Mouse (Mus musculus) spleen, embryonic (tissue): ENCODE measurements around the gene Kctd3.

Experiments
- CTCF ChIA-PET: fragments of 350-600 bp; sonication (Branson Sonifier 250); formaldehyde crosslinking; loops from one replicate; lab custom pipeline; 2022; lab: Charles Lee

Kctd3 gene

GRCm38 (mm10) chr1:189012846-189013586 is 5.4 kb upstream of the Kctd3 start:
- CTCF ChIA-PET, result no interaction called here

GRCm38 (mm10) chr1:189010671-189011070 is 3.0 kb upstream of the Kctd3 start:
- CTCF ChIA-PET, result no interaction called here

DNA sequence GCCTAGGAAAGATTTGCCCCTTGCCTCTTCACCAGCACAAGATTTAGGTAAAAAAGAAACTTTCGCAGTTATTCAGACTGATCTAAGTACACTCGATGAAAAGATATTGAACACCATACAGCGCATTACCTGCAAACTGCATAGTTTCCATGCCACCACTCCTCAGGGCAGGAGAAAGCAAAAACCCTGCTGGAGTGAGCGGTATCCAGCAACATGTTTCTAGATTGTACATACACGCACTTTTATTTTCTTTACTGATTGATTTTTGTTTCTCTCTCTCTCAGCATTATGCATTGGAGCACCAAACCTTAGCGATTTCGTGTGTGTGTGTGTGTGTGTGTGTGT is 311 bp upstream of the Kctd3 start:
- CTCF ChIA-PET, result interaction anchor here (0.9 kb wide), 1 partner anchor 13 kb away, joined by 6 read pairs; no protein-coding TSS in a partner anchor

- CTCF ChIA-PET, result no interaction called here
Observed at GRCm38 (mm10) chr1:189006826-189007225, 815 bp downstream of the Kctd3 start.

DNA sequence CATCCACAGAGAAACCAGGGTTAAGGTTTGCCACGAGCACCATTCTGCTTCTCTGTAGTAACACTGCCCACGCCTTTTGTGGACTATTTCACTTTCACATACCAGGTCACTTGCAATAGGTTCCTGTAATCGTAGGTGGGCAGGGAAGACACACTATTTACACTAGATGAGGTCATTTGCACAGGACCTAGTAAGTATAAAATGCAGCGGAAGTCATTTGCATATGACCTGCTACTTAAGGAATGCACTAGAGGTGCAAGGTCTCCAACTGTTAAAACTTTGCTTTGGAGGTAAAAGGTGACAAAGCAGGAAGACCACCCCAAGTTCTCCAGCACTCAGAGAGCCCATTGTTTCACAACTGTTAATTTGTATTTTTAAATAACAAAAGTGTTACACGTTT is 1.4 kb downstream of the Kctd3 start:
- CTCF ChIA-PET, result no interaction called here

GRCm38 (mm10) chr1:189004774-189005173 is 2.9 kb downstream of the Kctd3 start:
- CTCF ChIA-PET, result no interaction called here

- CTCF ChIA-PET, result no interaction called here
Observed at GRCm38 (mm10) chr1:189001815-189002214, 5.8 kb downstream of the Kctd3 start.

DNA sequence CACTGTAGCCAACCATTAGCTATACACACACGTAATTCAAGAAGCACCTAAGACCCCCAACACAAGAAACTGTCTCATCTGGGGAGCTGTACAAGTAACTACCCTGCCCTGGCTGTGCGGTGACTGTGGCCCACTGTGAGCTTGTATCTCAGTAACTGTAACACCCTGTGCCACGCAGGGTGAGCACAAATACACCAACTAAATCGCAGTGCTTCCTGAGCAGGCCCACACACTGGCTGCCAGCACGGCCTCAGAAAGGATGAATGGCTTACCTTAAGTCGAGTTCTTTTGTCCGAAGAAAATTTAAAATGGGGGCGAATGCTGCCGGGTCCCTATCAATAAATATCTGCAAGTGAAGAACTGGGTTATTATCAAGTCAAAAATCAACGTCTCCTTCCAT is 7.7 kb downstream of the Kctd3 start:
- CTCF ChIA-PET, result no interaction called here

DNA sequence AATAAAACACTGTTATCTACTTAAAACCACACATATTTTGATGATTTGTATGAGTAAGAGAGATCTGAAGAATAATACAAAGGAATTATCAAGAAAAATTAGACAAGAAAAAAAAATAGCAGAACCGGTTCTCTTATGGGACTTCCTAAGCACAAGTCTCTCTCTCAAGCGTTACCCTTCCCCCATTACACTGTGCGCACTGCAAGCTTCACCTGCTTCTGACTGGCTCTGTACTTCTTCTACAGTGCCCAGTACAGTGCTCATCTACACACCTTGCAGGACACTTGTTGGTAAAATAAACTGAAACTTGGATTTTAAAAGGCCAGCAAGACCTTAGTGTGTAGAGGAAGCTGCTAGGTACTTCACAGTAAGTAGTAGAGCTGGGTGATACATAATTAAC is 9.7 kb downstream of the Kctd3 start:
- CTCF ChIA-PET, result no interaction called here

- CTCF ChIA-PET, result no interaction called here
Observed at GRCm38 (mm10) chr1:188993218-188993617, 14.4 kb downstream of the Kctd3 start.

- CTCF ChIA-PET, result no interaction called here
Observed at GRCm38 (mm10) chr1:188980050-188980449, 27.6 kb downstream of the Kctd3 start.

- CTCF ChIA-PET, result no interaction called here
Observed at GRCm38 (mm10) chr1:188973926-188974325, 33.7 kb downstream of the Kctd3 start.

DNA sequence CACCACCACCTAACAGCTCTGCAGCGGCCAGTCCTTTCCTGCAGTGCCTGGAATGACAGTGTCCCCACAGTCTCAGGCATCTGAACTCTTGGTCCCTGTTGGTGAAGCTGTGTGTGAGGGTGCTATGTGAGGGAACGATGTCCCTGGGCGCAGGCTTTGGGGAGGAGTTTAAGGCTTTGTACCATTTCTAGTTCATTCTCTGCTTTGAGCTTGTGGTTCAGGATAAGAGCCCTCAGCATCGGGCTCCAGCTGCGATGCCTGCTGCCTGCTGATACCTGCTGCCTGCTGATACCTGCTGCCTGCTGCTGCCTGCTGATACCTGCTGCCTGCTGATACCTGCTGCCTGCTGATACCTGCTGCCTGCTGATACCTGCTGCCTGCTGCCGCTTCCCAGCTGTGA is 34.6 kb downstream of the Kctd3 start:
- CTCF ChIA-PET, result no interaction called here

- CTCF ChIA-PET, result interaction anchor here (0.6 kb wide), 1 partner anchor 11 kb away, joined by 3 read pairs; no protein-coding TSS in a partner anchor
Observed at GRCm38 (mm10) chr1:188952501-188952900, 55.1 kb downstream of the Kctd3 start.

DNA sequence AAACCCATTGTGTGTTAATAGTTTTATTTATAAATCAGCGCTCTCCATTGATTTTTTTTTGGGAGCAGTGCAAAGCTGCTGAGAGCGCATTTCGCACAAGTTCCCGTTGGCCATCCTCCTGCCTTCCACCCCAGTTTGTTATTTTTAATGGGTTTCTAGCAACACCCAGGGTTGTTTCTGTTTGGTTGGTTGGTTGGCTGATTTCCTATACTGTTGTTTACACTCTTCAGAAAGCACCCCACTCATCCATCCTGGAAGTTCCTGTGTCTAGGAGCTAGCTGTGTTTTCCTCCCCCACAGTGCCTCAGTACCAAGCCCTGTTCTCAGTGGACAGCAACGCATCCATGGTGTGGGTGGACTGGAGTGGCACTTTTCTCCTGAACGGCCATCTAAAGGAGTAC is 56.5 kb downstream of the Kctd3 start:
- CTCF ChIA-PET, result no interaction called here

DNA sequence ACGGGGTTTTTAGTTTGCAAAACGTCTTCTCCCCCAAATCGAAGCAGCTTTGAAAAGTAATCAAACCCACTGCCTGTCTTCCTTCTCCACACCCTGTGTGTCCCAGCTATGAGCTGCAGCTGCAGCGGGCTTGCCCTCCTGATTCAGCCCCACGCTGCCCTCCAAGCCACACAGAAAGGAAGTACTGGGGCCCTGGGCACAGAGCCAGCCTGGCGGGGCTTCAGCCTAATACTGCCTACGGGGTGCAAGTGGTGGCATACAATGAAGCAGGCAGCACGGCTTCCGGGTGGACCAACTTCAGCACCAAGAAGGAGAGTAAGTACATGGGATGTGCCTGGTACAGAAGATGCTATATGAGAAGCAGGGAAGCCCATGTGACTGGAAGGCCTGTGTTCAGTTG is 59.4 kb downstream of the Kctd3 start:
- CTCF ChIA-PET, result no interaction called here

GRCm38 (mm10) chr1:188947794-188948193 is 59.8 kb downstream of the Kctd3 start:
- CTCF ChIA-PET, result no interaction called here

- CTCF ChIA-PET, result no interaction called here
Observed at GRCm38 (mm10) chr1:188946849-188947248, 60.8 kb downstream of the Kctd3 start.

DNA sequence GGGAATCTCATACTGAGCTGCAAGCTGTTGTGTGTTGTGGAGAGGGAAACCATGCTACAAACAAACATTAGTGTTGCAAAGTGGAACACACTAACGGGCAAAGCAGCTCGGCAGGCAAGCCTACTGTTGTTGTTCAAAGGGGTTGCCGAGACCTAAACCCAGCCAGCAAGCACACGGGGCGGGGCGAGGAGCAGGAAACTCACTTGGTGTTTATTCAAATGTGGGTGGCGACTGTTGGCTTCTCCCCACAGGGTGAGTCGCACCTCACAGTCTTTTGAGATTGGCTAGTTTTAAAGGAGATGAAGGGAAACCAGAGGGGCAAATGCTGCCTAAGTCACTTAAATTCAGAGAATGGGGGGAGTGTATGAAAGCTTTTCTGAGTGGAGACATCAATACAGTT is 62.3 kb downstream of the Kctd3 start:
- CTCF ChIA-PET, result no interaction called here

- CTCF ChIA-PET, result no interaction called here
Observed at GRCm38 (mm10) chr1:188937246-188937780, 70.3 kb downstream of the Kctd3 start.
